Mouse (Mus musculus): Measurements from ENCODE around the gene Tmem201. TPM values are rescaled to one million over a fixed set of nuclear protein-coding genes. Genes with fewer than 3 reads are reported as not detected.

Gene Tmem201
- polyA plus RNA-seq, 1 experiment from 2014 or later, result 26.0 TPM

DNA sequence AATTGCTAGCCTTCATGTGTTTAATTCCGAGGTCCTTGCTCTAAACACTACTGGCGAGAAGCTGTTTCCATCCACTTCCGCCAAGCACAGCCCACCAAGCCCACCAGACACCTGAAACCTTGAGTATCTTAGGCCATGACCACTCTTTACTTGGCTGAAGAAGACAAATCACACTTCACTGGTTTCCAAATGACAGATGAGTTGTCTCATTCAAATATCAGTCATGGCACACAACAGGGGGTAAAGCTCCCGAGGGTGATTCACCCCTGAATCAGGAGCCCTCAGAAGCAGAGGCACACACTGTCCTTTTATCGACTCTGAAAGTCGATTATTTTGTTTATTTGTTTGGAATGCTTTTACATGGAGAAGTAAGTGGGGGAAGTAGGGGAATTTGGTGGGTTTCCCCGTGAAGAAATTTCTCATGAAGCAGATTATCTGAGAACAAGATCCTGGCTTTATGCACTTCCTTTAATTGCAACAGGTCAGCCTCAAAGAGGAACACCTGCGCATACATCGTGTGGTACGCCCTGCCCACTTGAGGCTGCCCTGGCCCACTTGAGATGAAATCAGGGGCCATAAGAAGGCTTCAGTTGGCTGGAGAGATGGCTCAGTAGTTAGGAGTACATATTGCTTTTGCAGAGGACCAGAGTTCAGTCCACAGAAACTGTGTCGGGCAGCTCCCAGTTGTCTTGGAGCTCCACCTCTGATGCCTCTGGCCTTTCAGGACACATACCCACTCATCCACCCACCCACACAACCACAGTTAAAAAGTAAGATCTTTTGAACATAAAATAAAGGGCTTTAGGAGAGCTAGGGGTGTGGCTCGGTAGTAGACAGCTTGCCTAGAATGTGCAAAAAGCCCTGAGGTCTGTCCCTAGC lies 47.8 kb downstream of the Tmem201 start:
- WGBS, result 86% methylated on average over 12 of the region's 12 CpGs
- Histone ChIP-seq H3K4me1 (ENCODE audit: control insufficient read depth, insufficient read depth, low read length) (no peaks in the 10 kb centered on the region), H3K9ac (ENCODE audit: low read length) (no peak overlapping the region), H3K27ac (ENCODE audit: low read depth, low read length) (no peak overlapping the region), H3K36me3 (ENCODE audit: control insufficient read depth, insufficient read depth, low read length) (no peaks in the 10 kb centered on the region), H3K27me3 (ENCODE audit: control insufficient read depth, insufficient read depth, low read length) (no peaks in the 10 kb centered on the region), H3K4me3 (ENCODE audit: low read depth, low read length) (no peak overlapping the region), H3K9me3 (ENCODE audit: control insufficient read depth, low read length) (no peaks in the 10 kb centered on the region), H3K4me2 (ENCODE audit: low read depth) (no peak overlapping the region)
- DNase-seq (ENCODE audit: low spot score), result no peak
- ATAC-seq (ENCODE audit: insufficient read depth, low FRiP score, low TSS enrichment), result no peak

DNA sequence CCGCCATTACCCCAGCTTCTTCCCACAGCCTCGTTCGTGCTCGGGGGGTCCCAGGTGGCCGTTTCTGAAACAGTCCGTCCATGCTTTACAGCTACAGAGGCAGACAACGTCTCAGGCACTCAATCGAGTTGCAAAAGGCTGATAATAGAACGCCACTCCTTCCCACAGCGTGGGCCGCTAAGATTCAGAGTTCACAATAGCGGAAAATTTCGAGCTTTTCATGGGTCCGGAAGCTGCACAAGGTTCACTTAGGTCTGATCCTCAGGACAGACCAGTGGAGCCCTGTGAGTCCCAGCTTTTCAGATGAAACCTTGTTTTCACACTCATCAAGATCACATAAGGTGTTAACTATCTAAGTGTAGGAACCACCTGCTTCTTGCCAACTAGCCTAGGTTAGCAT lies 49.0 kb downstream of the Tmem201 start:
- Histone ChIP-seq H3K4me1 (ENCODE audit: control insufficient read depth, insufficient read depth, low read length) (no peaks in the 10 kb centered on the region), H3K36me3 (ENCODE audit: control insufficient read depth, insufficient read depth, low read length) (no peaks in the 10 kb centered on the region), H3K9me3 (ENCODE audit: control insufficient read depth, low read length) (no peaks in the 10 kb centered on the region), H3K27me3 (ENCODE audit: control insufficient read depth, insufficient read depth, low read length) (no peaks in the 10 kb centered on the region), H3K9ac (ENCODE audit: low read length) (no peak overlapping the region), H3K4me3 (ENCODE audit: low read depth, low read length) (no peak overlapping the region), H3K4me2 (ENCODE audit: low read depth) (no peak overlapping the region), H3K27ac (ENCODE audit: low read depth, low read length) (no peak overlapping the region)
- no peak for DNase-seq (ENCODE audit: low spot score)
- 77% methylated on average over 14 of the region's 14 CpGs for WGBS
- ATAC-seq (ENCODE audit: insufficient read depth, low FRiP score, low TSS enrichment), result no peak

DNA sequence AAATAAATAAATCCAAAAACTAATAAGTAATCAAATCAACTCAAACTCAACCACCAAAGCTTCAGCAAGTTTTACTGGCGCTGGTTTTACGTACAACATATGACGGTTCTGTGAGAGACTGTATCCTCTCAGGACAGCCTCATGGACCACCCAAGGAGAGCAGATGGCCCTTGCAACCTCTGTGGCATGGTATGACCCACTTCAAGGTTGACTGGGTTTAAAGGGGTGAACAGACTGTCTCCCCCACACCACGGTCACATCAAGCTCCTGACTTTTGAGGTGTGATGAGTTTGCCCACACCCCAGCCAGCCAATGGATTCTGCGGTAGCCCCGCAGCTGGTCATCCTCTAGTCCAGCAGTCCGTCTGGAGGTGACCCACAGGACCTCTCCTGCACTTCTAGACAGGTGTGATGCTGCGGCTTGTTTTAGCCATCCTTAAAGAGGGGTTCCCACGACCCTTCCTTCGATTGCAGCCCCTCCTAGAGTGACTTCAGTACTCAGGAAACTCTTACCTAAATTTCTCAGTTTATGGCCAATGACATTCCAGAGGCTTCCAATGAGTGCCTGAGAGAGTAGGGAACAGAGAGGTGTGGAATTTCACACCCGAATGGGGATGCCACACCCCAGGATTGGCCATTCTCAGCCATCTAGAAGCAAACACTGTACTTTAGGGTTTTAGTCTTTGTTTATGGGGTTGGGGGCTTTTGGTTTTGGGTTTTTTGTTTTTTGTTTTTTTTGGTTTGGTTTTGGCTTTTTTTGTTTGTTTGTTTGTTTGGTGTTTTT lies 52.8 kb downstream of the Tmem201 start:
- no peak for DNase-seq (ENCODE audit: low spot score)
- Histone ChIP-seq H3K27me3 (ENCODE audit: control insufficient read depth, insufficient read depth, low read length) (no peaks in the 10 kb centered on the region), H3K4me1 (ENCODE audit: control insufficient read depth, insufficient read depth, low read length) (no peaks in the 10 kb centered on the region), H3K36me3 (ENCODE audit: control insufficient read depth, insufficient read depth, low read length) (no peaks in the 10 kb centered on the region), H3K9ac (ENCODE audit: low read length) (no peak overlapping the region), H3K4me2 (ENCODE audit: low read depth) (no peak overlapping the region), H3K4me3 (ENCODE audit: low read depth, low read length) (no peak overlapping the region), H3K27ac (ENCODE audit: low read depth, low read length) (no peak overlapping the region), H3K9me3 (ENCODE audit: control insufficient read depth, low read length) (no peaks in the 10 kb centered on the region)
- no peak for ATAC-seq (ENCODE audit: insufficient read depth, low FRiP score, low TSS enrichment)
- 65% methylated on average over 11 of the region's 11 CpGs for WGBS

DNA sequence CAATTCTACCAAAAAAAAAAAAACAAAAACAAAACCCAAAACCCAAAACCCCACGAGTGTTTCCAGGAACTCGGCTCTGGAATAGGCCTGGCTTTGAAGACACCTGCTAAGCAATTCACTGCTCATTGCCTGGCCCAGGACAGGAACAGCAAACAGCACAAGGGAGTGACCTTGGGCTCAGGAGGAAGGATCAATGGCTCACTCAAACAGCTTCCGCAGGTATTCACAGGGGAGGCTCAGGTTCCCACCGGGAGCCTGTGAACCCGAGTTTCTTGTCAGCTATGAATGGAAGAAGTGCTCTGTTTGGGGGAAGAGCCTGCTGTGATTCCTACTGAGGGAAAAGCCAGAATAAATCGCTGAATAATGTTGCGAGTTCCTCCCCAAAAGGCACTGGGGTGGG lies 54.0 kb downstream of the Tmem201 start:
- 21% methylated on average over 7 of the region's 7 CpGs for WGBS
- no peaks in the 10 kb centered on the region for H3K27me3 ChIP-seq (ENCODE audit: control insufficient read depth, insufficient read depth, low read length)
- no peaks in the 10 kb centered on the region for H3K9me3 ChIP-seq (ENCODE audit: control insufficient read depth, low read length)
- no peak overlapping the region for H3K4me2 ChIP-seq (ENCODE audit: low read depth)
- no peaks in the 10 kb centered on the region for H3K36me3 ChIP-seq (ENCODE audit: control insufficient read depth, insufficient read depth, low read length)
- no peak for ATAC-seq (ENCODE audit: insufficient read depth, low FRiP score, low TSS enrichment)
- no peak overlapping the region for H3K4me3 ChIP-seq (ENCODE audit: low read depth, low read length)
- no peaks in the 10 kb centered on the region for H3K4me1 ChIP-seq (ENCODE audit: control insufficient read depth, insufficient read depth, low read length)
- no peak overlapping the region for H3K27ac ChIP-seq (ENCODE audit: low read depth, low read length)
- H3K9ac ChIP-seq (ENCODE audit: low read length), result no peak overlapping the region
- no peak for DNase-seq (ENCODE audit: low spot score)

DNA sequence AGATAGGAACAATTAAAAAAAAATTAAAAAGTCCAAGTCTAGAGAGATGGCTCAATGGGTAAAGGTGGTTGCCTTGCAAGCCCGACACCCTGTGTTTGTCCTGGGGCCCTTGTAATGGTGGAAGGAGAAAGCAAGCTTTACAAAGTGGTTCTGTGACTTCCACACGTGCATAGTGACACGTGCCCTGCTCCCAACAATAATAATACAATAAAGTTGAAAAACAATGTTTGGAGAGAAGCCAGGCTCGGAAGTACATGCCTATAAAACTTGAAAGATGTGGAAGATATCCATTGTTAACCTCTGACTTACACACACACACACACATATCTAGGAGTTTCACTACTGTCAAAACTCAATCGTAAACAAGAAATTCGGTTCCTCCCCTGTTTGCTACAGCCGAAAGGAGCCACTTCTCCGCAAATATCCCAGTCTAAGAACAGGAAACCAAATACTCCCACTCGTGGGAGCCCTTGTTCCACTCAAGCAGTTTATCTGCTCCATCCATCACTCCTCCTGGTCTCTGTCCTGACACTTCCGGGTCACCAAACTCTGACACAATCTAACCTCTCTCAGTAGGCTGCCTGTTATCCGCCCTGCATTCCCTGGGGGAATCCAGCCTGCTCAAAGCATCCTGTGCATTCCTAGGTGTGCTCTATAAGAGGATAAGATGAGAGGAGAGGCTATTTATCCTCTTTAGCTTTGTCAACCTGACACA lies 58.6 kb downstream of the Tmem201 start:
- H3K27ac ChIP-seq (ENCODE audit: low read depth, low read length), result no peak overlapping the region

DNA sequence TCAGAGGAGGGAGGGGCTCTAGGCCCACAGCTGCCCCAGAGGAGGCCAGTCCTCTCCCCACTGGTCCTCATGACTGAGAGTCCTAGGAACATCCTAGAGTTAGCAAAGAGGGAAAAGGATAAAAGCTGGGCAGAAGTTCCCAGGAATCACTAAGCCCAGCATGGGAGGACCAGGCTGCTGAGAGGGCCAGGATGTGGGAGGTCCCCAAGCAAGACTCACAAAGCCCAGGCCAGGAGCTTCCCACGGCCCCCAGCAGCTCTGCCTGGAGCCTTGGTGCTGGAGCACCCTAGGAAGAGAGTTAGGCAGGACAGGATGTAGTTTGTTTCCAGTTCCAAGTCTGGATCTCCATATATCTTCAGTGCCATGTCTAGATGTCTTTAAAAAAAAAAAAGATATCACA lies 59.8 kb downstream of the Tmem201 start:
- H3K4me2 ChIP-seq (ENCODE audit: low read depth), result no peak overlapping the region
- ATAC-seq (ENCODE audit: insufficient read depth, low FRiP score, low TSS enrichment) (no peak), DNase-seq (ENCODE audit: low spot score) (no peak)
- 71% methylated on average over 1 of the region's 1 CpGs for WGBS
- no peak overlapping the region for H3K9ac ChIP-seq (ENCODE audit: low read length)
- no peaks in the 10 kb centered on the region for H3K36me3 ChIP-seq (ENCODE audit: control insufficient read depth, insufficient read depth, low read length)
- H3K27ac ChIP-seq (ENCODE audit: low read depth, low read length), result no peak overlapping the region
- no peaks in the 10 kb centered on the region for H3K4me1 ChIP-seq (ENCODE audit: control insufficient read depth, insufficient read depth, low read length)
- H3K4me3 ChIP-seq (ENCODE audit: low read depth, low read length), result no peak overlapping the region
- peaks cover 3% of the 10 kb centered on the region; the same call in 1 of the 2 replicates for H3K27me3 ChIP-seq (ENCODE audit: control insufficient read depth, insufficient read depth, low read length)
- H3K9me3 ChIP-seq (ENCODE audit: control insufficient read depth, low read length), result no peaks in the 10 kb centered on the region

More for the DNA sequence above, 58.6 kb downstream of the Tmem201 start:
- no peak overlapping the region for H3K9ac ChIP-seq (ENCODE audit: low read length)
- ATAC-seq (ENCODE audit: insufficient read depth, low FRiP score, low TSS enrichment), result no peak
- no peaks in the 10 kb centered on the region for H3K36me3 ChIP-seq (ENCODE audit: control insufficient read depth, insufficient read depth, low read length)
- no peaks in the 10 kb centered on the region for H3K4me1 ChIP-seq (ENCODE audit: control insufficient read depth, insufficient read depth, low read length)
- 76% methylated on average over 11 of the region's 11 CpGs for WGBS
- no peak for DNase-seq (ENCODE audit: low spot score)
- H3K4me2 ChIP-seq (ENCODE audit: low read depth), result no peak overlapping the region
- H3K9me3 ChIP-seq (ENCODE audit: control insufficient read depth, low read length), result no peaks in the 10 kb centered on the region
- H3K27me3 ChIP-seq (ENCODE audit: control insufficient read depth, insufficient read depth, low read length), result no peaks in the 10 kb centered on the region; the same call in 1 of the 2 replicates
- H3K4me3 ChIP-seq (ENCODE audit: low read depth, low read length), result no peak overlapping the region

DNA sequence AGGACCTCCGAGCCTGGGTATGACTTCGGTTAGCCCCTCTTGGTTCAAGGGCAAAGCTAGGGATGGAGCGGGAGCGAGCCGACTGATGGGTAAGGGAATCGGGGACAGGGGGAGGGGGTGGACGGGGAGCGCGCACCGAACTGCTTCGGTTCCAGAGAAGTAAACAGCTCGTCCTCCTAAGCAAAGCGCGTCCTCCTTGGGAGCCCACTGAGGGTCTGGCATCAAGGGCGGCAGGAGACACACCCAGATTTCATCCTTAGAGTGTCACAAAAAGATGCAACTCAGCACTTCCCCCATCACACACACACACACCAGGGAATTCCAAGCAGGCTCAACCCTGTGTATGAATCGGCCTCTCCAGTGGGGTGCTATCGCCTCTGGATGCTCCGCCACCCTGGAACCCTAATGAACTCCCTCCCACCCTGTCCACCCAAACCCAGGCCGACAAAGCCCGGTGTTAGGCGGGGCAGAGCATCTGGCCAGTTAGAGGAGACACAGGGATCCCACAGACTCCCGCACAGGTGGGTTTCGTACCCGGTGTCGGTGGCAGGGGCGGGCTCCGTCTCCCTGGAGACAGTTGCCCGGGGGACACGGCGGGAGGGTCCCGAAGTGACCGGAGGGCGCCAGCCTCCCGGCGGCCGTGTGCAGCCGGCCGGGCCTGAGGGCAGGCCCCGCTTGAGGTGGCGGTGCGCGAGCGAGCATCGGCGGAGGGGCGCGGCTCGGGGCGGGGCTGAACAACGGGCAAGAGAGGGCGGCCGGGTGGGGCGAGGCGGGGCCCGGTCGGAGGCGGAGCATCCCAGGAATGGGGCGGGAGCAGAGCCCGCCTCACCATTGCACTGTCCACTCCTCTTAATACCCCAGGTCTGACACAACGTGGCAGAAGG lies 62.2 kb downstream of the Tmem201 start:
- peak; percentile 94 for ATAC-seq (ENCODE audit: insufficient read depth, low FRiP score, low TSS enrichment)
- Histone ChIP-seq H3K9ac (ENCODE audit: low read length) (peak overlapping the region; percentile 77), H3K27ac (ENCODE audit: low read depth, low read length) (peak overlapping the region; percentile 72), H3K27me3 (ENCODE audit: control insufficient read depth, insufficient read depth, low read length) (peaks cover 3% of the 10 kb centered on the region; the same call in 1 of the 2 replicates), H3K9me3 (ENCODE audit: control insufficient read depth, low read length) (no peaks in the 10 kb centered on the region), H3K4me2 (ENCODE audit: low read depth) (peak overlapping the region; percentile 94), H3K4me1 (ENCODE audit: control insufficient read depth, insufficient read depth, low read length) (no peaks in the 10 kb centered on the region), H3K4me3 (ENCODE audit: low read depth, low read length) (peak overlapping the region; percentile 65), H3K36me3 (ENCODE audit: control insufficient read depth, insufficient read depth, low read length) (no peaks in the 10 kb centered on the region)
- under 1% methylated on average over 58 of the region's 60 CpGs for WGBS
- peak; percentile 83 for DNase-seq (ENCODE audit: low spot score)
